Mouse (Mus musculus): ENCODE measurements at regions not wholly inside any gene's neighbourhood (a gene's known extent, or its start where the extent isn't known, plus 50 kb on each side); places are given as distances from the start of the nearest gene placed in this dataset.

GRCm38 (mm10) chr8:90490734-90491441 lies 142.7 kb upstream of the Tox3 start:
- H3K27ac ChIP-seq: no peak overlapping the region
- H3K36me3 ChIP-seq: no peaks in the 10 kb centered on the region
- WGBS: 72% methylated on average over 17 of the region's 17 CpGs

DNA sequence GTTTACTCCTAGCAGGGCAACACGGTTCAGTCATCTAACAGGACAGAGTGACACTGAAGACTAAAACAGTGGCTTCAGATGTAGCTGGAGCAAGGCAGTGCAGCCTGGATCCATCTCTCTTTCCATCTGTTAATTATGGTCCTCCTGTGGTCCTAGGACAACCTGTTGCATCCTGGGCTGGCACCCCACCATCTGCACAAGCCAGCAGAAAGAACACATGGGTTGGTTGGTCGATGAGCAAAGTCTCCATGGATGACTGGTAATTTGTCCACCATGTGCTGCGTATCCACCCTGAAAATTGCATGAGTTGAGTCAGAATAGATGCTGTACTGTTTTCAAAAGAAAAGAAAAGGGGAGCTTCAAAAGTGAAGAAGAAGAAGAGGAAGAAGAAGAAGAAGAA lies 138.4 kb upstream of the Tox3 start:
- no peaks in the 10 kb centered on the region for H3K27me3 ChIP-seq (ENCODE audit: low read depth, poor library complexity, severe bottlenecking)
- H3K36me3 ChIP-seq: no peaks in the 10 kb centered on the region
- H3K9me3 ChIP-seq (replicated peaks): no peaks in the 10 kb centered on the region
- whole genome bisulfite sequencing: 85% methylated on average over 3 of the region's 3 CpGs
- H3K4me3 ChIP-seq: no peak overlapping the region
- peaks cover 15% of the 10 kb centered on the region for H3K4me1 ChIP-seq
- H3K27ac ChIP-seq: no peak overlapping the region
- DNase-seq (ENCODE audit: low spot score): no peak

More at GRCm38 (mm10) chr8:90490734-90491441, 142.7 kb upstream of the Tox3 start:
- H3K4me3 ChIP-seq: no peak overlapping the region
- peaks cover 21% of the 10 kb centered on the region for H3K4me1 ChIP-seq
- H3K9me3 ChIP-seq (replicated peaks): no peaks in the 10 kb centered on the region
- no peaks in the 10 kb centered on the region for H3K27me3 ChIP-seq (ENCODE audit: low read depth, poor library complexity, severe bottlenecking)
- DNase-seq (ENCODE audit: low spot score): no peak

DNA sequence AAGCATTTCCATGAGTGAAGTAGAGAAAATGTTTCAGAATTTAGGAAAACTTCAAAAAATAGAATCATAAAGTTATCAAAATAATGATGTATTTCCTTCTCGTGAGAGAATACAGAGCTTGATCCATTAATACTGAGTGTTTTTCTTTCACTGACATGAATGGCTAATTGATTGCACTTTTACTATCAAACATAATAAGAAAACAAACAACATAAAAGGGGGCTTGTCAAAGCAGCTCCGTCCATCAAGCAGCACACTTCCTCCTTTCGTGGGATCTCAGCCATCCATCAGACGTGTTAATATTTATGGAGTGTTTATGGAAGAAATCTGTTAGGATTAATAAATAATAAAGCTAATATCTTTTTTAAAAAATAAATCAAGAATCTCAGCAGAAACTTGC lies 130.0 kb upstream of the Tox3 start:
- no peaks in the 10 kb centered on the region for H3K36me3 ChIP-seq
- WGBS: 52% methylated on average over 4 of the region's 4 CpGs
- H3K27ac ChIP-seq: no peak overlapping the region
- no peak for DNase-seq (ENCODE audit: low spot score)
- no peaks in the 10 kb centered on the region for H3K9me3 ChIP-seq (replicated peaks)
- H3K4me1 ChIP-seq: peaks cover 7% of the 10 kb centered on the region; the same call in 1 of the 2 replicates
- no peaks in the 10 kb centered on the region for H3K27me3 ChIP-seq (ENCODE audit: low read depth, poor library complexity, severe bottlenecking)
- H3K4me3 ChIP-seq: no peak overlapping the region

GRCm38 (mm10) chr8:90474066-90474465 lies 125.9 kb upstream of the Tox3 start:
- WGBS: 58% methylated on average over 7 of the region's 7 CpGs
- no peak for DNase-seq (ENCODE audit: low spot score)

DNA sequence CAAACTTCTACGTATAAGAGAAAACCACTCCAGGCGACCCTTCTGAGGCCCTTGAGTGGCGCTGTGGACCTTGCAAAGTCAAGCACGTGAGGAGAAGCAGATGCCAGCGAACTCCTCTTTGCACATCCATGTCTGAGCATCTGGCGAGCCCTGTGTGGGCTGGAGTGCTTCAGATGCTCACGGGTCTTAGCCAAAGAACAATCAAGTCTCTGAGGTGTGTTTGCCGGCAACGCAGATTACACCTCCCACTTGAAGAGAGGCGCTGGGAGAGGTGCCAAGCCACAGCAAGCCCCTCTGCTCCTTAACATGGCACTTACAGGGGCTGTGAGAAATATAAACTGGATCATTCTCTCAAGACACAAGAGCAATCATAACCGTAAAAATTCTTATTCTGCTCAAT lies 122.7 kb upstream of the Tox3 start:
- no peak for DNase-seq (ENCODE audit: low spot score)
- Histone ChIP-seq H3K9me3 (replicated peaks) (no peaks in the 10 kb centered on the region), H3K4me3 (no peak overlapping the region), H3K4me1 (peaks cover 18% of the 10 kb centered on the region), H3K36me3 (no peaks in the 10 kb centered on the region), H3K27ac (no peak overlapping the region), H3K27me3 (ENCODE audit: low read depth, poor library complexity, severe bottlenecking) (no peaks in the 10 kb centered on the region)
- 84% methylated on average over 11 of the region's 11 CpGs for WGBS

More at GRCm38 (mm10) chr8:90474066-90474465, 125.9 kb upstream of the Tox3 start:
- Histone ChIP-seq H3K27me3 (ENCODE audit: low read depth, poor library complexity, severe bottlenecking) (no peaks in the 10 kb centered on the region), H3K4me3 (no peak overlapping the region), H3K36me3 (no peaks in the 10 kb centered on the region), H3K27ac (no peak overlapping the region), H3K4me1 (peaks cover 7% of the 10 kb centered on the region; the same call in 1 of the 2 replicates), H3K9me3 (replicated peaks) (no peaks in the 10 kb centered on the region)

DNA sequence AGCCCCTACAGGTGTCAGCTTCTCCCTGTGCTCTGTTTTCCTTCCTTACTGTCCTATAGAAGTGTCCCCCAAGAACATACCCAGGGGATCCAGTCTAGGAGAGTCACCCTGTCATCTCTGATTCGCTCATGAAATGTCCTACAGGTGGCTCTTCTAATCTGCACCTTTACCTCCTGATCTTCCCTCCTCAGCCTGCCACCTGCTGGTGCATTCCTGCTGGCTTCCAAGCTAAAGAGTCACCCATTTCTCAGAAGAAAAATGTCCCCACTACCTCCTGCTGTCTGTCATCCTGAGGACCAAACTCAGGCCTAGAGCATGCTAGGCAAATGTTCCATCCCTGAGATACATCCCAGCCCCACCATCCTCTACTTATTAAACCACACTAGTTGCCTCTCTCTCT lies 115.6 kb upstream of the Tox3 start:
- no peak for DNase-seq (ENCODE audit: low spot score)
- 62% methylated on average over 1 of the region's 1 CpGs for WGBS
- Histone ChIP-seq H3K9me3 (replicated peaks) (no peaks in the 10 kb centered on the region), H3K4me1 (peaks cover 11% of the 10 kb centered on the region), H3K4me3 (no peak overlapping the region), H3K27me3 (ENCODE audit: low read depth, poor library complexity, severe bottlenecking) (no peaks in the 10 kb centered on the region), H3K27ac (no peak overlapping the region), H3K36me3 (no peaks in the 10 kb centered on the region)

DNA sequence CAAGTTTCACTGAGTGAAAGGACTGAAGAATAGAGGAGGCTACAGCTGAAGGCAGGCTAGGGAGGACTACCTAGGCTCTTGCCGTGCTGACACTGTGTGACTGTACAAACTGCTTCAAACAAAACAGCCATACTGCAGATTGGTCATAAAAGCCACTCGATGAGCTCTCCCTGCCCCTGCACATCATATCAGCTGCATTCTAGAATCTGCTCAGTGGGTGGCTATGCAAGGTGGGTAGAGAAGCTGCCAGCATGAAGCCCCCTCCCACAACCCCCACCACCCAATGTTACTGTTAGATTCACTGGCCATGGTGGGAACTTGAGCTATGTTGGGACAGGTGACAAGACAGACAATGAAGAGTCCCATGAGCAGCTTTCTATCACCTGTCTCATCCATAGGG lies 107.2 kb upstream of the Tox3 start:
- Histone ChIP-seq H3K4me1 (no peaks in the 10 kb centered on the region), H3K36me3 (no peaks in the 10 kb centered on the region), H3K27me3 (ENCODE audit: low read depth, poor library complexity, severe bottlenecking) (no peaks in the 10 kb centered on the region), H3K27ac (no peak overlapping the region), H3K4me3 (no peak overlapping the region), H3K9me3 (replicated peaks) (no peaks in the 10 kb centered on the region)
- no peak for DNase-seq (ENCODE audit: low spot score)
- whole genome bisulfite sequencing: 87% methylated on average over 2 of the region's 2 CpGs

GRCm38 (mm10) chr8:90454130-90454529 lies 106.0 kb upstream of the Tox3 start:
- 82% methylated on average over 5 of the region's 5 CpGs for WGBS
- no peaks in the 10 kb centered on the region for H3K9me3 ChIP-seq (replicated peaks)
- H3K4me3 ChIP-seq: no peak overlapping the region
- no peak for DNase-seq (ENCODE audit: low spot score)
- H3K36me3 ChIP-seq: no peaks in the 10 kb centered on the region
- H3K27me3 ChIP-seq (ENCODE audit: low read depth, poor library complexity, severe bottlenecking): no peaks in the 10 kb centered on the region
- no peaks in the 10 kb centered on the region for H3K4me1 ChIP-seq
- H3K27ac ChIP-seq: no peak overlapping the region

- H3K27me3 ChIP-seq (ENCODE audit: low read depth, poor library complexity, severe bottlenecking): no peaks in the 10 kb centered on the region
- no peak overlapping the region for H3K27ac ChIP-seq
- no peaks in the 10 kb centered on the region for H3K9me3 ChIP-seq (replicated peaks)
- 75% methylated on average over 9 of the region's 9 CpGs for WGBS
- DNase-seq (ENCODE audit: low spot score): no peak
- H3K4me3 ChIP-seq: no peak overlapping the region
- no peaks in the 10 kb centered on the region for H3K36me3 ChIP-seq
- H3K4me1 ChIP-seq: no peaks in the 10 kb centered on the region
Observed at GRCm38 (mm10) chr8:90441058-90441851, 93.1 kb upstream of the Tox3 start.

DNA sequence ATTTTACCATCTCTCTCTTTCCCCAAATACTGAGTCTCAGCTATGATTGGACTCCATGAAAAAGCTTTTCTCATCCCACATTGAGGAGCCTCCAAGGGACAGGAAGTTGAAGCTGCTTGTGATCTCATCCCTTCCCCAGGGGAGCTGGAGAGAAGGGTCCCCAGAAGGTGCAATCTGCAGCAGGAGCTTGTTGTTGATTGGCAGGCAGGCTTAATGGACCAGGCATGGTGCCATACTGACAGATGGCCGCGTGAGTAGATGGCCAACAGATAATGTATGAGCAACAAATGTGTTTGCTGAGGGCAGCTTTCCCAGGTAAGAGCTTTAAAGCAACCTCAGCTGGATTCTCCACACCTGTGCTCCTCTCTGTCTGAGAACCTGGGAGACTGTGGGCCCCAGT lies 65.9 kb upstream of the Tox3 start:
- no peaks in the 10 kb centered on the region for H3K36me3 ChIP-seq
- H3K4me1 ChIP-seq: peaks cover 4% of the 10 kb centered on the region
- WGBS: 82% methylated on average over 2 of the region's 2 CpGs
- no peak overlapping the region for H3K27ac ChIP-seq
- H3K4me3 ChIP-seq: no peak overlapping the region
- H3K9me3 ChIP-seq (replicated peaks): no peaks in the 10 kb centered on the region
- DNase-seq (ENCODE audit: low spot score): no peak
- no peaks in the 10 kb centered on the region for H3K27me3 ChIP-seq (ENCODE audit: low read depth, poor library complexity, severe bottlenecking)
